Mouse (Mus musculus): ENCODE measurements around the gene 2310022B05Rik.

The 2310022B05Rik gene

GRCm38 (mm10) chr8:124663112-124663873 is at the start of gene 2310022B05Rik:
2310022B05Rik (minus strand) TSS chr8:124663369.
- peak; percentile 78 to 80 for DNase-seq (ENCODE audit: low spot score in 2 of 2)

- DNase-seq (ENCODE audit: low spot score in 2 of 2) = no peak
Observed at GRCm38 (mm10) chr8:124705823-124706222, 42.7 kb upstream of the 2310022B05Rik start.

- no peak for DNase-seq (ENCODE audit: low spot score in 2 of 2)
Observed at GRCm38 (mm10) chr8:124704376-124704775, 41.2 kb upstream of the 2310022B05Rik start.

- no peak for DNase-seq (ENCODE audit: low spot score in 2 of 2)
Observed at GRCm38 (mm10) chr8:124703526-124703925, 40.4 kb upstream of the 2310022B05Rik start.

- no peak for DNase-seq (ENCODE audit: low spot score in 2 of 2)
Observed at GRCm38 (mm10) chr8:124702183-124702582, 39.0 kb upstream of the 2310022B05Rik start.

GRCm38 (mm10) chr8:124701023-124701422 is 37.9 kb upstream of the 2310022B05Rik start:
- DNase-seq (ENCODE audit: low spot score in 2 of 2) = no peak

- no peak for DNase-seq (ENCODE audit: low spot score in 2 of 2)
Observed at GRCm38 (mm10) chr8:124700271-124700670, 37.1 kb upstream of the 2310022B05Rik start.

GRCm38 (mm10) chr8:124695424-124696100 is 32.4 kb upstream of the 2310022B05Rik start:
- no peak for DNase-seq (ENCODE audit: low spot score in 2 of 2)

GRCm38 (mm10) chr8:124691706-124692105 is 28.5 kb upstream of the 2310022B05Rik start:
- DNase-seq (ENCODE audit: low spot score in 2 of 2) = no peak

- DNase-seq (ENCODE audit: low spot score in 2 of 2) = no peak
Observed at GRCm38 (mm10) chr8:124688899-124689298, 25.7 kb upstream of the 2310022B05Rik start.

- DNase-seq (ENCODE audit: low spot score in 2 of 2) = no peak
Observed at GRCm38 (mm10) chr8:124682218-124682617, 19.0 kb upstream of the 2310022B05Rik start.

GRCm38 (mm10) chr8:124681792-124682157 is 18.6 kb upstream of the 2310022B05Rik start:
- no peak for DNase-seq (ENCODE audit: low spot score in 2 of 2)

GRCm38 (mm10) chr8:124681077-124681791 is 18.1 kb upstream of the 2310022B05Rik start:
- DNase-seq (ENCODE audit: low spot score in 2 of 2) = no peak

- no peak for DNase-seq (ENCODE audit: low spot score in 2 of 2)
Observed at GRCm38 (mm10) chr8:124678246-124678645, 15.1 kb upstream of the 2310022B05Rik start.

GRCm38 (mm10) chr8:124677486-124677885 is 14.3 kb upstream of the 2310022B05Rik start:
- DNase-seq (ENCODE audit: low spot score in 2 of 2) = peak; percentile 83 to 84

GRCm38 (mm10) chr8:124677078-124677477 is 13.9 kb upstream of the 2310022B05Rik start:
- no peak for DNase-seq (ENCODE audit: low spot score in 2 of 2)

- no peak for DNase-seq (ENCODE audit: low spot score in 2 of 2)
Observed at GRCm38 (mm10) chr8:124676661-124677060, 13.5 kb upstream of the 2310022B05Rik start.

GRCm38 (mm10) chr8:124672345-124672744 is 9.2 kb upstream of the 2310022B05Rik start:
- DNase-seq (ENCODE audit: low spot score in 2 of 2) = no peak

- no peak for DNase-seq (ENCODE audit: low spot score in 2 of 2)
Observed at GRCm38 (mm10) chr8:124668798-124669197, 5.6 kb upstream of the 2310022B05Rik start.

- DNase-seq (ENCODE audit: low spot score in 2 of 2) = no peak
Observed at GRCm38 (mm10) chr8:124664414-124664813, 1.2 kb upstream of the 2310022B05Rik start.

- no peak for DNase-seq (ENCODE audit: low spot score in 2 of 2)
Observed at GRCm38 (mm10) chr8:124663874-124664230, 683 bp upstream of the 2310022B05Rik start.

GRCm38 (mm10) chr8:124662446-124663111 is 590 bp downstream of the 2310022B05Rik start:
- DNase-seq (ENCODE audit: low spot score in 2 of 2) = no peak

Data from frontal cortex, postnatal 10 days (tissue).